Mouse (Mus musculus): Measurements from ENCODE around the gene Aldh1l1. TPM values are rescaled to one million over a fixed set of nuclear protein-coding genes. Genes with fewer than 3 reads are reported as not detected.

Gene Aldh1l1
- total and polyA plus RNA-seq, 2 experiments, result 897 to 1,237 TPM

- no peak for DNase-seq (ENCODE audit: extremely low read depth, low read depth, low spot score)
Observed at GRCm38 (mm10) chr6:90643057-90643456, 156.8 kb downstream of the Aldh1l1 start.

GRCm38 (mm10) chr6:90644965-90645364 is 158.7 kb downstream of the Aldh1l1 start:
- H3K4me1 ChIP-seq (ENCODE audit: control insufficient read depth, insufficient read depth, low read length), result no peaks in the 10 kb centered on the region
- no peak overlapping the region for H3K27ac ChIP-seq (replicated peaks; ENCODE audit: insufficient read depth, low read depth, low read length)
- no peak overlapping the region for H3K9ac ChIP-seq (ENCODE audit: low read depth, low read length)
- no peak overlapping the region for H3K4me3 ChIP-seq (ENCODE audit: insufficient read depth, low read depth, low read length)
- H3K36me3 ChIP-seq (ENCODE audit: control insufficient read depth, insufficient read depth, low read length), result no peaks in the 10 kb centered on the region
- no peak for DNase-seq (ENCODE audit: extremely low read depth, low read depth, low spot score)
- H3K79me2 ChIP-seq (ENCODE audit: control insufficient read depth, insufficient read depth, low read length), result no peaks in the 10 kb centered on the region
- H3K27me3 ChIP-seq (ENCODE audit: control insufficient read depth, insufficient read depth, low read length), result no peaks in the 10 kb centered on the region
- WGBS, result 86% methylated on average over 4 of the region's 4 CpGs
- no peak for TF ChIP-seq CTCF (IDR thresholded peaks at IDR 0.05; ENCODE audit: low read depth, low read length)
- no peak for TF ChIP-seq POLR2A (IDR thresholded peaks at IDR 0.05; ENCODE audit: extremely low read depth, insufficient read depth, low read length)

More at GRCm38 (mm10) chr6:90643057-90643456, 156.8 kb downstream of the Aldh1l1 start:
- TF ChIP-seq POLR2A (IDR thresholded peaks at IDR 0.05; ENCODE audit: extremely low read depth, insufficient read depth, low read length) (no peak), CTCF (IDR thresholded peaks at IDR 0.05; ENCODE audit: low read depth, low read length) (no peak)
- Histone ChIP-seq H3K4me3 (ENCODE audit: insufficient read depth, low read depth, low read length) (no peak overlapping the region), H3K4me1 (ENCODE audit: control insufficient read depth, insufficient read depth, low read length) (no peaks in the 10 kb centered on the region), H3K79me2 (ENCODE audit: control insufficient read depth, insufficient read depth, low read length) (no peaks in the 10 kb centered on the region), H3K9ac (ENCODE audit: low read depth, low read length) (no peak overlapping the region), H3K27me3 (ENCODE audit: control insufficient read depth, insufficient read depth, low read length) (no peaks in the 10 kb centered on the region), H3K27ac (replicated peaks; ENCODE audit: insufficient read depth, low read depth, low read length) (no peak overlapping the region), H3K36me3 (ENCODE audit: control insufficient read depth, insufficient read depth, low read length) (no peaks in the 10 kb centered on the region)
- WGBS, result 82% methylated on average over 3 of the region's 3 CpGs

- Histone ChIP-seq H3K27me3 (ENCODE audit: control insufficient read depth, insufficient read depth, low read length) (no peaks in the 10 kb centered on the region), H3K4me1 (ENCODE audit: control insufficient read depth, insufficient read depth, low read length) (no peaks in the 10 kb centered on the region), H3K4me3 (ENCODE audit: insufficient read depth, low read depth, low read length) (no peak overlapping the region), H3K36me3 (ENCODE audit: control insufficient read depth, insufficient read depth, low read length) (no peaks in the 10 kb centered on the region), H3K27ac (replicated peaks; ENCODE audit: insufficient read depth, low read depth, low read length) (no peak overlapping the region), H3K79me2 (ENCODE audit: control insufficient read depth, insufficient read depth, low read length) (no peaks in the 10 kb centered on the region), H3K9ac (ENCODE audit: low read depth, low read length) (no peak overlapping the region)
- WGBS, result 97% methylated on average over 6 of the region's 6 CpGs
- no peak for DNase-seq (ENCODE audit: extremely low read depth, low read depth, low spot score)
- TF ChIP-seq POLR2A (IDR thresholded peaks at IDR 0.05; ENCODE audit: extremely low read depth, insufficient read depth, low read length) (no peak), CTCF (IDR thresholded peaks at IDR 0.05; ENCODE audit: low read depth, low read length) (no peak)
Observed at GRCm38 (mm10) chr6:90648391-90648790, 162.2 kb downstream of the Aldh1l1 start.

- 67% methylated on average over 4 of the region's 4 CpGs for WGBS
- Histone ChIP-seq H3K27ac (replicated peaks; ENCODE audit: insufficient read depth, low read depth, low read length) (no peak overlapping the region), H3K79me2 (ENCODE audit: control insufficient read depth, insufficient read depth, low read length) (no peaks in the 10 kb centered on the region), H3K4me3 (ENCODE audit: insufficient read depth, low read depth, low read length) (no peak overlapping the region), H3K9ac (ENCODE audit: low read depth, low read length) (no peak overlapping the region), H3K36me3 (ENCODE audit: control insufficient read depth, insufficient read depth, low read length) (no peaks in the 10 kb centered on the region), H3K27me3 (ENCODE audit: control insufficient read depth, insufficient read depth, low read length) (no peaks in the 10 kb centered on the region), H3K4me1 (ENCODE audit: control insufficient read depth, insufficient read depth, low read length) (no peaks in the 10 kb centered on the region)
- DNase-seq (ENCODE audit: extremely low read depth, low read depth, low spot score), result no peak
- no peak for TF ChIP-seq POLR2A (IDR thresholded peaks at IDR 0.05; ENCODE audit: extremely low read depth, insufficient read depth, low read length)
Observed at GRCm38 (mm10) chr6:90649279-90649678, 163.1 kb downstream of the Aldh1l1 start.

Other genes with a start within 250 kb of the Aldh1l1 start
- gene Vmn1r54, start 240.1 kb upstream of the Aldh1l1 start, total RNA-seq (2014; rRNA removed), result not detected in 2 replicates
- gene Vmn1r54, start 240.1 kb upstream of the Aldh1l1 start, polyA plus RNA-seq (2012; rRNA removed), result not detected in 2 replicates
- gene BC048671, start 185.2 kb upstream of the Aldh1l1 start, total RNA-seq (2014; rRNA removed), result not detected in 2 replicates
- gene BC048671, start 185.2 kb upstream of the Aldh1l1 start, polyA plus RNA-seq (2012; rRNA removed), result not detected in 2 replicates
- gene Chst13, start 161.2 kb upstream of the Aldh1l1 start, total RNA-seq (2014; rRNA removed), result 9.3 and 11.9 TPM in 2 replicates
- 26.8 and 42.7 TPM in 2 replicates for gene Chst13, start 161.2 kb upstream of the Aldh1l1 start, polyA plus RNA-seq (2012; rRNA removed)
- gene Uroc1, start 153.1 kb upstream of the Aldh1l1 start, total RNA-seq (2014; rRNA removed), result 239 and 296 TPM in 2 replicates
- gene Uroc1, start 153.1 kb upstream of the Aldh1l1 start, polyA plus RNA-seq (2012; rRNA removed), result 399 and 420 TPM in 2 replicates
- gene Zxdc, start 116.9 kb upstream of the Aldh1l1 start, total RNA-seq (2014; rRNA removed), result 9.8 and 13.3 TPM in 2 replicates
- 9.1 and 10.1 TPM in 2 replicates for gene Zxdc, start 116.9 kb upstream of the Aldh1l1 start, polyA plus RNA-seq (2012; rRNA removed)
- 0.20 and 0.28 TPM in 2 replicates for gene Cfap100, start 57.6 kb upstream of the Aldh1l1 start, total RNA-seq (2014; rRNA removed)
- gene Cfap100, start 57.6 kb upstream of the Aldh1l1 start, polyA plus RNA-seq (2012; rRNA removed), result 0.17 and 0.33 TPM in 2 replicates
- 148 and 168 TPM in 2 replicates for gene Klf15, start 23.9 kb upstream of the Aldh1l1 start, total RNA-seq (2014; rRNA removed)
- gene Klf15, start 23.9 kb upstream of the Aldh1l1 start, polyA plus RNA-seq (2012; rRNA removed), result 147 and 252 TPM in 2 replicates
- 1.1 and 1.5 TPM in 2 replicates for gene Slc41a3, start 118.3 kb downstream of the Aldh1l1 start, total RNA-seq (2014; rRNA removed)
- 1.0 and 1.5 TPM in 2 replicates for gene Slc41a3, start 118.3 kb downstream of the Aldh1l1 start, polyA plus RNA-seq (2012; rRNA removed)

Data from liver, adult 2 months (tissue).